Mouse (Mus musculus) kidney, postnatal 10 days (tissue): ENCODE measurements around the gene Fam172a.

Experiments
- DNase-seq: peaks from one replicate; pipeline ENCODE4 v3.0.0; 2021; ENCODE audit warnings: mixed read lengths

The Fam172a gene

GRCm38 (mm10) chr13:78181071-78181929 is 479.5 kb downstream of the Fam172a start:
- DNase-seq: peak; percentile 34

GRCm38 (mm10) chr13:78181930-78182558 is 480.2 kb downstream of the Fam172a start:
- no peak for DNase-seq

- DNase-seq: no peak
These were observed 481.2 kb downstream of the Fam172a start for GRCm38 (mm10) chr13:78183004-78183403.

- DNase-seq: no peak
These were observed 482.2 kb downstream of the Fam172a start for GRCm38 (mm10) chr13:78183986-78184385.

GRCm38 (mm10) chr13:78184786-78185466 is 483.1 kb downstream of the Fam172a start:
- DNase-seq: no peak

GRCm38 (mm10) chr13:78186340-78186946 is 484.6 kb downstream of the Fam172a start:
- peak; percentile 45 for DNase-seq

- no peak for DNase-seq
These were observed 486.0 kb downstream of the Fam172a start for GRCm38 (mm10) chr13:78187833-78188232.

GRCm38 (mm10) chr13:78189586-78189985 is 487.8 kb downstream of the Fam172a start:
- no peak for DNase-seq

GRCm38 (mm10) chr13:78193211-78193610 is 491.4 kb downstream of the Fam172a start:
- no peak for DNase-seq

GRCm38 (mm10) chr13:78194135-78194849 is 492.5 kb downstream of the Fam172a start:
- DNase-seq: no peak

GRCm38 (mm10) chr13:78194850-78195600 is 493.2 kb downstream of the Fam172a start:
- DNase-seq: peak; percentile 50

- DNase-seq: peak; percentile 30
These were observed 493.8 kb downstream of the Fam172a start for GRCm38 (mm10) chr13:78195601-78196115.

- DNase-seq: no peak
These were observed 494.5 kb downstream of the Fam172a start for GRCm38 (mm10) chr13:78196236-78196796.

GRCm38 (mm10) chr13:78197286-78197818 is 495.5 kb downstream of the Fam172a start:
- no peak for DNase-seq

- DNase-seq: peak; percentile 50
These were observed 496.1 kb downstream of the Fam172a start for GRCm38 (mm10) chr13:78197819-78198390.

- DNase-seq: peak; percentile 63
These were observed 496.6 kb downstream of the Fam172a start for GRCm38 (mm10) chr13:78198391-78198870.

GRCm38 (mm10) chr13:78198871-78199641 is 497.2 kb downstream of the Fam172a start:
- peak; percentile 80 for DNase-seq

GRCm38 (mm10) chr13:78199642-78200160 is 497.9 kb downstream of the Fam172a start, which contains the start of gene Nr2f1:
Gene Nr2f1, minus strand, starts transcription at chr13:78199757.
- DNase-seq: no peak

- peak; percentile 53 for DNase-seq
These were observed 498.6 kb downstream of the Fam172a start for GRCm38 (mm10) chr13:78200407-78200806.
